Mouse (Mus musculus): ENCODE measurements around the gene Tcl1b1. TPM values are rescaled to one million over a fixed set of nuclear protein-coding genes. Genes with fewer than 3 reads are reported as not detected.
"Not testable (repeated sequence)": the region's sequence is repeated elsewhere in the genome, so short reads cannot be mapped to it uniquely, and the experiment has no call there.

Gene Tcl1b1
- polyA plus RNA-seq, 1 experiment from 2014 or later: not detected

DNA sequence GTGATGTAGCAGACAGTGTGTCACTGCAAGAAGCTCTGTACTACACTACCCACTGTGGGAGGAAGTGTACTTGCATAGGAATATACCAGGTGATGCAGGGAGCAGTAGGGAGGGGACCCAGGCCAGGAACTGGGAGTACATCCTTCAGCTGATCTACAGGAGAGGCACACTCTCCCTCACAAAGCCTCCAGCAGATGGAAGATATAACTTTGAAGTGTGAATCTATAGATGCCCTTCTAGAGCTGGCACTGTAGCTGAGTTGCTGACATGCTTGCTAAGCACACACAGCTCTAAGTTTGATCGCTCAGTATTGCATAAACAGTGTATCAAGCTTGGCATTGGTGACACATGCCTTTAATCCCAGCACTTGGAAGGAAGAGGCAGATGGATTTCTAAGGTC lies 21.8 kb upstream of the Tcl1b1 start:
- H3K9ac ChIP-seq; H3K27ac ChIP-seq (ENCODE audit: low read depth); H3K9me3 ChIP-seq (ENCODE audit: low read depth, low read length); DNase-seq; H3K4me2 ChIP-seq; H3K27me3 ChIP-seq (ENCODE audit: insufficient read depth, low read length); H3K36me3 ChIP-seq (ENCODE audit: insufficient read depth); H3K4me3 ChIP-seq (ENCODE audit: low read depth, low read length); ATAC-seq (ENCODE audit: insufficient read depth); H3K4me1 ChIP-seq (ENCODE audit: insufficient read depth): not testable (repeated sequence)
- WGBS: 64% methylated on average over 1 of the region's 1 CpGs

DNA sequence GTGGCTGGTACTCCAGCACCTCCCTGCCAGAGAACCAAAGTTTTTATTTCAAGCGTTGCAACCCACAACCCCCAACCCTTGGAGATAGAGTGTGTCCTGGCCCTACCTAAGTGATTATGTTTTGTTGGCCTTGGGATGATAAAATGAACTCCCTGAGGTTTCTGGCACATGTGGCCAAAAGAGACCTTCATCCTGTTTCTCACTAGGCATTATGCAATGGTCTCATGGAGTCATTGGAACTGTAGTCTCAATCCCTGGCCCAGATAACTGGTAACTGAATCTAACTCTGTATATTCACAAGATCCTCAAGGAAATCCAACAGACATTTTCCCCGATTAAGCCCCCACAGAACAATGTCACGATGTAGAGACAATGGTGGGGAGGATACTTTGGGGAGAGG lies 16.4 kb upstream of the Tcl1b1 start:
- TF ChIP-seq CTCF (IDR thresholded peaks at IDR 0.05; ENCODE audit: low read depth): no peak
- 87% methylated on average over 3 of the region's 3 CpGs for WGBS
- no peaks in the 10 kb centered on the region for H3K36me3 ChIP-seq (ENCODE audit: insufficient read depth)
- H3K4me2 ChIP-seq: no peak overlapping the region
- ATAC-seq (ENCODE audit: insufficient read depth) (no peak), DNase-seq (no peak)
- H3K4me3 ChIP-seq (ENCODE audit: low read depth, low read length): no peak overlapping the region
- H3K27me3 ChIP-seq (ENCODE audit: insufficient read depth, low read length): no peaks in the 10 kb centered on the region
- H3K27ac ChIP-seq (ENCODE audit: low read depth): no peak overlapping the region
- H3K9ac ChIP-seq: no peak overlapping the region
- no peaks in the 10 kb centered on the region for H3K4me1 ChIP-seq (ENCODE audit: insufficient read depth)
- no peaks in the 10 kb centered on the region for H3K9me3 ChIP-seq (ENCODE audit: low read depth, low read length)

DNA sequence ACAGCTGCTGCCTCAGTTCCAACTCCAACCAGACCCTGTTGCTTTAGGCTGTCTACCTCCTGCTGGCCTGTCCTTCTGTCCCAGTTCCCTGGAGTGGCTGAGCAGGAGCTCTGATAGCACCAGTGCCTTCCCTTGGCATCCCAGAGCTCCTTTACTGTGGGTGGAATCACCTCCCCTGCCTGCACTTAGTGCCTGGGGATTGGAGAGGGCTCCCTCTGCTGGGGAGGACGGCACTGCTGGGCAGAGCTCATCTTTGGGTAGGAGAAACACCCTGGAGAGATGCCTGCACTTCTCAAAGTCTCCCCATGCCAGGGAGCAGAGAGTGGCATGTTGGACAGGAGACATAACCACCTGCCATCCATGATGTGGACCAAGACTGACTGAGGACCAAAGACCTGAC lies 14.6 kb upstream of the Tcl1b1 start:
- not testable (repeated sequence) for DNase-seq
- WGBS: 33% methylated on average over 1 of the region's 1 CpGs

DNA sequence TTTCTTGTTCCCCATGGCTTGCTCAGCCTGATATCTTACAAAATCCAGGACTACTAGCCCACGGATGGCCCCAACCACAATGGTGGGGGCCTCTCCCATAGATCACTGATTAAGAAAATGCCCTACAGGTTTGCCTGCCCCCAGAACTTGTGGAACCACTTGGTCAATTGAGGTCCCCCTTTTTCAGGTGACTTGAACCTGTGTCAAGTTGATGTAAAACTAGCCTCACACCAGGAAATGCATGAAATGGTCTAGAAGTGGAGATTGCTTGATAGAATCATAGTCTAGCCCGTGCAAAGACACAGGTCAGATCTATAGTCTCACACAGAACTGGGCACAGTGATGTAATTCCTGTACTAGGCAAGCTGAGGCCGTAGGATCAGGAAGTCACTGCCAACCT lies 13.8 kb upstream of the Tcl1b1 start, which contains the start of gene Tcl1b2:
Tcl1b2 (plus strand) TSS at position 301 of the 400 bp plus-strand sequence.
- DNase-seq (no peak), ATAC-seq (ENCODE audit: insufficient read depth) (no peak)
- Histone ChIP-seq H3K27ac (ENCODE audit: low read depth) (no peak within 1 kb of the TSS), H3K9me3 (ENCODE audit: low read depth, low read length) (no peaks in the 10 kb centered on the region), H3K4me2 (no peak within 1 kb of the TSS), H3K36me3 (ENCODE audit: insufficient read depth) (no peaks in the 10 kb centered on the region), H3K4me3 (ENCODE audit: low read depth, low read length) (no peak within 1 kb of the TSS), H3K9ac (no peak within 1 kb of the TSS), H3K4me1 (ENCODE audit: insufficient read depth) (no peaks in the 10 kb centered on the region), H3K27me3 (ENCODE audit: insufficient read depth, low read length) (no peaks in the 10 kb centered on the region)
- TF ChIP-seq CTCF (IDR thresholded peaks at IDR 0.05; ENCODE audit: low read depth): no peak
- whole genome bisulfite sequencing: 74% methylated on average over 3 of the region's 3 CpGs

More for the DNA sequence above, 14.6 kb upstream of the Tcl1b1 start:
- not testable (repeated sequence) for H3K4me3 ChIP-seq (ENCODE audit: low read depth, low read length); H3K36me3 ChIP-seq (ENCODE audit: insufficient read depth); H3K27ac ChIP-seq (ENCODE audit: low read depth); H3K4me1 ChIP-seq (ENCODE audit: insufficient read depth); H3K9me3 ChIP-seq (ENCODE audit: low read depth, low read length); H3K9ac ChIP-seq; H3K4me2 ChIP-seq; H3K27me3 ChIP-seq (ENCODE audit: insufficient read depth, low read length); ATAC-seq (ENCODE audit: insufficient read depth)

DNA sequence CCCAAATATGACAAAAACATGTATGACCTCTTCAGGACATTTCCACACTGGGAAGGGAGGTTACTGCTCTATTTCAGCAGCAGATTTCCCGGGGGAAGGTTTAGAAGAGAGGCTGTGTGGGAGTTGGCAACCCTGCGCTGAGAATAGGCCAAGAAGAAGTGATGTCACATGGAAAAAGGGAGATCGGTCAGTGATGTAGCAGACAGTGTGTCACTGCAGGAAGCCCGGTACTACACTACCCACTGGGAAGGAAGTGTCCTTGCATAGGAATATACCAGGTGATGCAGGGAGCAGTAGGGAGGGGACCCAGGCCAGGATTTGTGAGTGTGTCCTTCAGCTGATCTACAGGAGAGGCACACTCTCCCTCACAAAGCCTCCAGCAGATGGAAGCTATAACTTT lies 4.2 kb upstream of the Tcl1b1 start:
- H3K9me3 ChIP-seq (ENCODE audit: low read depth, low read length); H3K4me2 ChIP-seq; H3K27ac ChIP-seq (ENCODE audit: low read depth); DNase-seq; ATAC-seq (ENCODE audit: insufficient read depth); H3K36me3 ChIP-seq (ENCODE audit: insufficient read depth); H3K9ac ChIP-seq; H3K27me3 ChIP-seq (ENCODE audit: insufficient read depth, low read length); H3K4me3 ChIP-seq (ENCODE audit: low read depth, low read length); H3K4me1 ChIP-seq (ENCODE audit: insufficient read depth): not testable (repeated sequence)
- WGBS: 63% methylated on average over 4 of the region's 4 CpGs

DNA sequence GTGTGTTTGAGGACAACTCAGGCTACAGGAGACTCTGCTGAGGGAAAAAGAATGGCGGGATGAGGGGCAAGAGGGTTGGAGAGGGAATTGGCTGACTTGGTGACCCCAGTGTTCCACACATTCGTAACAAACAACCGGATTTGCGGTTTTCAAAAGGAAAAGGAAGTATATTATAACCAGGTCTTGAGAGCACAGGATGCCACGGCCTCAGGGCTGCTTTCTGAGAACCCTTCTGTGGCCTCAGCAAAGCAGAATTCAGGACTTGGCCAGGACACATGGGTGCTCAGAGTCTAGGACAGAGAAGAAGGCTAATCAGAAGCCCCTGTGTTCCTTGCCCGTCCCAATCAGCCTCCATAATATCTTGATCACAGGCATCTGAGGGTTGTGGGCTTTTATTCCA lies 648 bp upstream of the Tcl1b1 start:
- TF ChIP-seq CTCF (IDR thresholded peaks at IDR 0.05; ENCODE audit: low read depth): no peak
- WGBS: 67% methylated on average over 6 of the region's 6 CpGs
- Histone ChIP-seq H3K36me3 (ENCODE audit: insufficient read depth) (no peaks in the 10 kb centered on the region), H3K27ac (ENCODE audit: low read depth) (no peak overlapping the region), H3K9ac (no peak overlapping the region), H3K4me2 (no peak overlapping the region), H3K27me3 (ENCODE audit: insufficient read depth, low read length) (no peaks in the 10 kb centered on the region), H3K9me3 (ENCODE audit: low read depth, low read length) (no peaks in the 10 kb centered on the region), H3K4me3 (ENCODE audit: low read depth, low read length) (no peak overlapping the region), H3K4me1 (ENCODE audit: insufficient read depth) (no peaks in the 10 kb centered on the region)
- no peak for DNase-seq
- ATAC-seq (ENCODE audit: insufficient read depth): no peak

DNA sequence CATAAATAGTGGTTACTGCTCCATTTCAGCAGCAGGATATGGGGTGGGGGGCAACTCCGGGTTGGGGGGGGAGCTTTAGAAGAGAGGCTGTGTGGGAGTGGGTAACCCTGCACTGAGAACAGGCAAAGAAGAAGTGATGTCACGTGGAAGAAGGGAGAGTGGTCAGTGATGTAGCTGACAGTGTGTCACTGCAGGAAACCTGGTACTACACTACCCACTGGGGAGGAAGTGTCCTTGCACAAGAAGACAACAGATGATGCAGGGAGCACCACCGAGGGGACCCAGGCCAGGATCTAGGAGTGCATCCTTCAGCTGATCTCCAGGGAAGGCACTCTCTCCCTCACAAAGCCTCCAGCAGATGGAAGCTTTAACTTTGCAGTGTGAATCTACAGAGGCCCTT lies 7.2 kb downstream of the Tcl1b1 start:
- TF ChIP-seq CTCF (IDR thresholded peaks at IDR 0.05; ENCODE audit: low read depth): no peak
- 59% methylated on average over 3 of the region's 3 CpGs for WGBS
- no peak for ATAC-seq (ENCODE audit: insufficient read depth)

DNA sequence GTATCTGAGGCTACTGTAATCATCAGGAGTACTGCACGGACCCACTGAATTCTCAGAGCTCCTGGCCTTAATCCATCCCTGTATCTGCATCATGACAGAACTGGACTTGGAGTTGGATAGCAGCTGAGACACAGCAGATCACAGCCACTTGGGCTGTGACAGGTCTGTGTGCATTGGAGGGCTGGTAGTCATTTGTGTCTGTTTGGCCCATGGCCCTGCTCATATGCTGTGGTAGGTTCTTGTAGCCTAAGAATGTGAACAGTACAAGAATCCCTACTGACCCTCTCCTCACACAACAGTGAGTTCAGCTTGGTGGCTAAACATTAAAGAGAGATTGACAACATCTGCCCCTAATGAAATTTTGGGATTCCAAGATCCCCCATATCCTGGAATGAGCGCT lies 13.9 kb downstream of the Tcl1b1 start:
- Histone ChIP-seq H3K4me2 (no peak overlapping the region), H3K36me3 (ENCODE audit: insufficient read depth) (no peaks in the 10 kb centered on the region), H3K27ac (ENCODE audit: low read depth) (no peak overlapping the region), H3K27me3 (ENCODE audit: insufficient read depth, low read length) (no peaks in the 10 kb centered on the region), H3K9ac (no peak overlapping the region), H3K4me1 (ENCODE audit: insufficient read depth) (no peaks in the 10 kb centered on the region), H3K4me3 (ENCODE audit: low read depth, low read length) (no peak overlapping the region), H3K9me3 (ENCODE audit: low read depth, low read length) (no peaks in the 10 kb centered on the region)
- WGBS: 48% methylated on average over 2 of the region's 2 CpGs
- no peak for TF ChIP-seq CTCF (IDR thresholded peaks at IDR 0.05; ENCODE audit: low read depth)
- peak; percentile 90 for ATAC-seq (ENCODE audit: insufficient read depth)
- DNase-seq: peak; percentile 63

More for the DNA sequence above, 7.2 kb downstream of the Tcl1b1 start:
- Histone ChIP-seq H3K4me2 (no peak overlapping the region), H3K4me1 (ENCODE audit: insufficient read depth) (no peaks in the 10 kb centered on the region), H3K9me3 (ENCODE audit: low read depth, low read length) (no peaks in the 10 kb centered on the region), H3K9ac (no peak overlapping the region), H3K27me3 (ENCODE audit: insufficient read depth, low read length) (no peaks in the 10 kb centered on the region), H3K27ac (ENCODE audit: low read depth) (no peak overlapping the region), H3K4me3 (ENCODE audit: low read depth, low read length) (no peak overlapping the region), H3K36me3 (ENCODE audit: insufficient read depth) (no peaks in the 10 kb centered on the region)
- DNase-seq: no peak

All from lung, embryonic 14.5 days (tissue).